Mouse (Mus musculus) mouse trophoblast stem cell (cell line): ENCODE data around the gene Xpo5.

Experiments used
- in situ Hi-C, 2 experiments: fragments of 300-500 bp; cut with MseI, MboI; formaldehyde crosslinking; loops; 2 replicates in 1 of 2; 3 replicates in 1 of 2; pipeline ENCODE4 v1.15.1; 2025

Gene Xpo5

DNA sequence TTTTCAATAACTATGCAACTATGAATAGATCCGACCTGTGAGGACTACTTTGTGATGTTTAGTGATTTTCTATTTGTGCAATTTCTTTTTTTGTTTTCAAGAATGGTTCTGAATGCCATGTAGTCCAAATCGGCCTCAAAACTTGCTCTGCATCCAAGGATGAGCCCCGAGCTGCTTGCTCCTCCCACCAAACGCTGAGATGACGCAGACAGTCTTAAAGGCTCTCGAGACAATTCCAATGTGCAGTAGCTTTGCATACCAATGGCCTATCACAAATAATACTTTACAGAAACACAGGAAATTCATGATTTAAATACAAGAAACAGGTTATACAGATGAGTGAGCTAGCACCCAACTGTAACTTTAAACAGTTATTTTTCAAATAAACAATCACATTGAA lies 1.4 kb upstream of the Xpo5 start:
- in situ Hi-C loops: no loop called here

DNA sequence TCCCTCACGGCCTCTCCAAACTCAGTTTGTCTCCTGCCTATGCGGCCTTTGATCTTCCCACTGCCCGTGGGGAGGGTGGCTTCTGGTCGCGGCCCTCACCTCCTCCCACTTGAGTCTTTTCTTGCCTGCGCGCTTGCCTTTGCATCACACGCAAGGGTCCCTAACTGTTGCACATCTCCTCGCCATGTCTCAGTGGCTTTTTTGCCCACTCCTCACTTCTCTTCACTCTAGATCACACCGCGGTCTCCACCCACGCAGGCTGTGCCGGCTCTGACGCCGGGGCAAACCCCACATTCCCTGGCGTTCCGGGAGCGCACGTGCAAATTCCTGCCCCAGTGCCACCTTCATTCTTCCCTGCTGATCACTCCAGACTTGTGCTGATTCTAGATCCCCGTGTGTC lies 496 bp downstream of the Xpo5 start:
- in situ Hi-C loops: no loop called here

DNA sequence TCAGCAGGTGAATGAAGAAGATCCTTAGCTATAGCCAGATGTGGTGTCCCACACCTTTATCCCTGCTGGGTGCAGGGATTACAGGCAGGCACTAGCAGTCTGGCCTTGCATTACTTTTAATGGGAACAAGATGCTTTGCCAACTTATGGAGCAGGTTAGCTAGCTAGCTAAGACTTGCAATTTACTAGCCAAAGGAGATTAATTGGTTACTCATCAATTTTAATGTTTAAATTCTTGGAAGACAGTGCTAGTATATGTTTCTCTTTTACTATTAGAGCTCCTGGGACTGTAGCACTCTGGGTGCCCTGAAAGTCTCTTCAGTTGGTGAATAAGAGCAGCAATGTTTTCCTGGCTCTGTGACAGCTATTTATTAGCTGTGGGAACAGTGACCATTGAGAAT lies 4.1 kb downstream of the Xpo5 start:
- in situ Hi-C loops: no loop called here

DNA sequence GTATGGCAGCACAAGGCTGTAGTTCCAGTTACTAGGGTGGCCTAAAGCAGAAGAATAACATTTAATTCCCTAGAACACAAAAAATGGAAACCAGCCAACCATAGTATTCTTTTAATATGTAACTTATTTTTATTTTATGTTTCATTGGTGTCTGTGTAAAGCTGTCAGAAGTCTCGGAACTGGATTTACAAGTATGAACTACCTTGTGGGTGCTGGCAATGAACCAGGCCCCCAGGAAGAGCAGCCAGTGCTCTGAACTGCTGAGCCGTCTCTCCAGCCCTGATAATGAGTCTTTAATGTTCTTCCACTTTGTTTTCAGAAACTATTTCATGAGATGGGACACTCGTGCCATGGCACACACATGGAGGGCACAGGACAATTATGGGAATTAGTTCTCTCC lies 8.0 kb downstream of the Xpo5 start:
- in situ Hi-C loops: no loop called here

DNA sequence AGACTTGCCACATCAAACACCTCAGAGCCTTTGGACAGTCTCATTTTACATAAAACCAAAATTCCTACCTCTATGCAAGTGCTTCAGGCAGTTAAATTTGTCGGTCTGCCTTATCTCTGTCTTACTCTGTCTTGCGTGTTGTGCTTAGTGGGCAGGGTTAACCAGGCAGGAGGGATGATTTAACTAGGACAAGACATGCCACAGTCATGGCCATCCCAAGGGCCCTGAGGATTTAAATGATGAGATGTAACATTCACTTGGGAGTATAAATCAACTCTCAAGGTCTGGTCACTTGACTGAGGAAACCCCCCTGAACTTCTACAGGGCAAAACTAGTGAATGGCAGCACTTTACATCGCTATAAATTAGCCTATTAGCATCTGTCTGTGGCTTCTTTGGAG lies 19.0 kb downstream of the Xpo5 start:
- in situ Hi-C loops: no loop called here

DNA sequence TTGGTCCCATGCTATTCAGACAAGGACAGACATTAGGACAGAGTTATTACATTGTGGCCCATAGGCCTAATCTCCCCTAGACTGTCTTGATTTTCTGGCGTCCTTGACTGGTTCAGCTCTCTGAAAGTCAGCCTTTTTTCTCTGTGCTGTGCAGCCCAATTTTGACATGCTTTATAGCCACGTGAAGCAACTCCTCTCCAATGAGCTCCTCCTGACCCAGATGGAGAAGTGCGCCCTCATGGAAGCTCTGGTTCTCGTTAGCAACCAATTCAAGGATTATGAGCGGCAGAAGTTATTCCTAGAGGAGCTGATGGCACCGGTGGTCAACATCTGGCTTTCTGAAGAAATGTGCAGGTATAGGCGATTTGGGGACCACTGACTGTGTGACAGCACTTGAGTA lies 25.0 kb downstream of the Xpo5 start:
- in situ Hi-C loops: no loop called here

DNA sequence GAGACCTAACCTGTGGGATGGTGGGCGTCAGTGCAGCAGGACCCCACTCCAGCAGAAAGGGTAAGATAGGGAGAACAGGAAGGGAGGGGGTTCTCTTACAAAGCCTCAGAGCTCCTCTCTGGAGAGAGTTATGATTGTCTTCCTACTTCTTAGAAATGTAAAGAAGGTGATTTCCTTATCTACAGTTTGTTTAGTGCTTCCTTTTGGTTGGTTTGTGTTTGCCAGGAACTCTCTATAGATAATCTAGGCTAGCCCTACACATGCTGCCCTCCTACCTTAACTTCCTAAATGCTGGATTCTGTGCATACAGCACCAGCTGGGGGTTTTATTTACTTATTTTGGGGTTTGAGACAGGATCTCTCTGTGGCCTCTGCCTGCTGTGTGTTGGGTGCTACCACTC lies 33.5 kb downstream of the Xpo5 start:
- in situ Hi-C loops: no loop called here

DNA sequence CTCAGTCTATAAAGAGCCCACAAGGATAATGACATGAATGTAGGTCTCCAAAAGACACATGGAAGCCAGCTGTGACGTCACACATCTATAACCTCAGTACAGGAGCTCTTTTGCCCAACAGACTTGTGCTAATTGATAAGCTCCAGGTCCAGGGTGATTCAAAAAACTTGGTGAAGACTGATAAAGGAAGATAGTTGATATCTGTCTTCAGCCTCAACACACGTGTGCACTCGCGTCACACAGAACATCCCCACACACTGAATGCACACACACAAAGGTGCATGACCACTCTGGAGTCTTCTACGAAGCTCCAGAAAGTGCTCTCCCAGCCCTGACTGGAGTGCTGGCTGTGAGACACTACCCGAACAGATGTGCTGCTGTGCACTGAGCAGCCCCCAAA lies 34.5 kb downstream of the Xpo5 start:
- in situ Hi-C loops: no loop called here

DNA sequence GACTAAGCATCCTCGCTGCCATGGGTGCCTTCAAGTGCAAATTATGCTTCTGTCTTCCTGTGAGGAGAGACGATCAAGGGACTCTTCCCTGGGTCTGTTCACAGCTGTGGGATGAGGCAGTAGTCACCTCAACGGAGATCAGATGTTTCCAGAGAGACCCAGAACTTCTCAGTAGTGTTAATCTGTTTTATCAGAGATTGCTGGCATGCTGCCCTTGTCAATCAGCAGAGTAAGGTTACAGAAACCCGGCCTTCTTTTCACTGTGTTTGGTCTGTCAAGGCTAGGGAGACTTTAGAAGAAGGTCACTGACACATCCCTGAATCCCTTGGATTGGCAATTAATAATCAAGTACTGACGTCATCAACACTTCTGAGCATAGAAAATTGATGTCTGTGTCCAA lies 34.9 kb downstream of the Xpo5 start:
- in situ Hi-C loops: no loop called here

DNA sequence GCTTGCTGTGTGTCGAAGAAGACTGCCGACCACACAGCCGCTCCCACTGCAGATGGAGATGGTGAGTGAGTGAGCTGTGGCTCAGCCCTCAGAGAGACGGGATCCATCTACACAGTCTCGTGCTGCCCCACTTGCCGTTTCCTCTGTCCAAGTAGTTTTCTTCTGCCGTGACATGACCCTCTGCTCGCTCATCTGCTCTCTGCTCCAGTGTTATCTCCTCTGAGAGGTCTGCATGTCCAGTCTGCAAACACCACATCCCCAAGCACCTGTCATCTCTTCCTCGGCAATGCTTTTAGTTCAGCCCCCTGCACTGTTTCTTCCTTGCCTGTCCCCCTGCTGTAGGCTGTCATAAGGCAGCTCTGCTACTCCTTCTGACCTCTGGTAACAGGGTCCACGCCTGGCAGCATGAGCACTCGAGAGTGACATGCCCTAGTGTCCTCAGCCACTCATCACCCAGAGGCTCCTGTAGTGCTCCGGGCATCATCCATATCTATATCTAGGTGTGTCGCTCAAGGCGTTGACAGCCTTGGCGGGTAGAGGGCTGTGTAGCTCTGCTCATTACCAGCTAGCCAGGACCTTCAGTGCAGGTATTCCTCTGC lies 37.0 kb downstream of the Xpo5 start:
- in situ Hi-C loops: no loop called here

DNA sequence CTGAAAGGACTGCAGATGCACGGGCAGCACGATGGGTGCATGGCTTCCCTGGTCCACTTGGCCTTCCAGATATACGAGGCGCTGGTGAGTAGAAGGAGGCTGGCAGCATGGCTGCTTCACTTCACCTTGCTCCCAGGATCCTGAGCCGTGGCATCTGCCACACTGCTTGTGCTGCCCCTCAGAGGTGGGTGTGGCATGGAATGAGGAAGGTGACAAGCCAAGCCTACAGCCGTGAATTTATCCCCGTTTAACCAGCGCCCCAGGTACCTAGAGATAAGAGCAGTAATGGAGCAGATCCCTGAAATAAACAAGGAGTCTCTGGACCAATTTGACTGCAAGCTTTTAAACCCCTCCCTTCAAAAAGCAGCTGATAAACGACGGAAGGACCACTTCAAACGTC lies 38.9 kb downstream of the Xpo5 start:
- in situ Hi-C loops: no loop called here

DNA sequence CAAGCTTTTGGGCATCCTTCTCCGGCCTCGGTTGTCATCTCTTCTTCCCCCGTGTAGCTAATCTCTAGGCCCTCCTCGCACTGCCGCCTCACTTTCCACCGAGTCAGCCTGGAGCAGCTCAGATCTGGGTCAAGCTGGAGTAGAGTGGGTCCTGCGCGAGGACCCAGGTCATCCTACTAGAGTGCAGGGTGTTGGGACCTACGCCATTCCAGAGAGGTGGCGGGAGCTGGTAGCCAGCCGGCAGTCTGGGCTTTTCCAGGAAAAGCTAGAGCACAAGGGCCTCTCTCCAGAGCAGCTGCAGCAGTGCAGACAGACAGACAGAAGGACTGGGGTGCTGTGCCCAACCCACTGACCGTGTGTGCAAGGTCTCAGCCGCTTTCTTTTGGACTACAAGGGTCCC lies 39.7 kb downstream of the Xpo5 start:
- in situ Hi-C loops: no loop called here

DNA sequence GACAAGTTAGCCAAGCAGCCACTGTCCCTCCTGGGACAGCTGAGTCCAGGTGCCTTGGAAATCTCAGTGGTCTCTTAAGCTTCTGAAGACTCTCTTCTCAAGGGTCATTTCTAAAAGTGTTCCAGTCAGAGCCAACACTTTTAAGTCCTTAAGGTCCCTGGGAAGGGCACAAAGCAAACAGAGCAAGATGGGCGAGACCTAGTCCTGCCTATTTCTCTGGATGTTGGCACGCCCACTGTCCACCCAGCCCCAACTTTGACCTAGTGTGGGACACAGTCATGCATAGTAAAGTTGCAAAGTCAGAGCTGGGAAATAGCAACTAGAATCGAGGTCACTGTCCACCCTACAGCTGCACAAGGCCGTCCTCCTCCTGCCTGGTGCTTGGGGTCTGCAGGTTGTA lies 40.4 kb downstream of the Xpo5 start:
- in situ Hi-C loops: no loop called here

DNA sequence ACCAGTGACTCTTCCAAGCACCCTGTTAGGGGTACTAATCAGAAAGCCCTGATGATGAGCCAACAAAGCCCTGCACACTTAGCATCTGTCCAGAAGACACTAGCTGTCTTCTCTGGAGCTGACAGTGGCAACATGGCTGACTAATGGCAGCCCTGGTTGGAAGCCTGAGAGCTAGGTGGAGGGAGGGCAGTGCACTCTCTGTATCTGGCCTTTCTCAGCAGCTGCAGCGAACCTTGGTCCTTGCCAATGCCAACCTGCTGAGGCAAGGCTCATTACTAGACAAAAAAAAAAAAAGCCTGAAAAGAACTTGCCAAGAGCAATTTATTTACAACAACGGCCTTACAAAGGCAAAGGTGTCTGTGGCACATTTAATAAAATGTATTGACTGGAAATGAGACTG lies 41.0 kb downstream of the Xpo5 start:
- in situ Hi-C loops: no loop called here

DNA sequence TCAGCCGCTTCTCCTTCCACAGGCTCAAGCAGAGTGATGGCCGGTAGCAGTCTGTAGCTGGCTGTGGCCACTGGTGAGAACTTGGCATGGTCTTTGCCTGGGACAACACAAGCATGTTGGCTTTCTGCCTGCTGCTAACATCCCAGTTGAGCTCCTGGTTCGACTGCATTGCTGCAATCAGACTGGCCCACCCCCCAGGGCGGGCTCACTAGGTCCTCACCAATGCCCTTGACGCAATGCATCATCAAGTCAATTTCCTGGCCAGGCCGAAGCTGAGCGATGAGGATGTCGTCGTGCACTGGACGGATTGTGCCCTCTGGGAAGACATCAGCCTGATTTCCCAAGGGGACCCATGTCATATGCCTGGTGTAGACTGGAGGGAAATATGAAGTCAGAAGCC lies 42.0 kb downstream of the Xpo5 start:
- in situ Hi-C loops: no loop called here

DNA sequence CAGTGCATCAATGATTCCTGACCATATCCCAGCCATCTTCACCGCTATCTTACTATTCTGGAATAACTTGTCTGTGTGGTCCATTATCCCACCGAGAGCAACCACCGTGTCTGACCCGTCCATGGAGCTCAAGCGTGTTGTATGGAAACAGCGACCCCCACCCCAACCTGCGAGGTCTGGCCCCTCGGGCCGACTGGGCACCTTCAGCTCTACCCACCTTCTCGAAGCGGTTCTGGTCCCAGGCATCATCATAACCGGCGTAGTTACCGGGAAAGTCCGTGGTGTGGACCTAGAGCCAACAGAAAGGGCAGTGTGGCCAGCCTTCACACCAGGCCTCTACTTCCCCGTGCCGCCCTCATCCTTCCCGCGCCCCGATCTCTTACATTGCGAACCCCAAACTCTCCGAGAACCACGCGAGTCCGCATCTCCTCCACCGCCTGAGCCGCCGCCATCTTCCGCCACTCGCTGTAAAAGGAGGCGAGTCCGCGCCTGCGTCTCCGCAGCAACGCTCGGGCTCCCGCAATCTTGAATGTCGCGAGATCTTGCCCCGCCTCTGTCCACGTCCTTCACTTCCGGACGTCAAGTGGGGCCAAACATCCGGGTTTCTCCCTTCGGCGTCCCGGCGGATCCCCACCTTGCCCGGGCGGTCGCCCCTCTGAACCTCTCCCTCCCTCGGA lies 45.1 kb downstream of the Xpo5 start, which contains the start of the genes Polr1c and Yipf3:
TSS of gene Polr1c (minus strand) at position 543 of the 677 bp plus-strand sequence.
TSS of gene Yipf3 (plus strand) at position 569 of the 677 bp plus-strand sequence.
- in situ Hi-C loops: no loop called here

DNA sequence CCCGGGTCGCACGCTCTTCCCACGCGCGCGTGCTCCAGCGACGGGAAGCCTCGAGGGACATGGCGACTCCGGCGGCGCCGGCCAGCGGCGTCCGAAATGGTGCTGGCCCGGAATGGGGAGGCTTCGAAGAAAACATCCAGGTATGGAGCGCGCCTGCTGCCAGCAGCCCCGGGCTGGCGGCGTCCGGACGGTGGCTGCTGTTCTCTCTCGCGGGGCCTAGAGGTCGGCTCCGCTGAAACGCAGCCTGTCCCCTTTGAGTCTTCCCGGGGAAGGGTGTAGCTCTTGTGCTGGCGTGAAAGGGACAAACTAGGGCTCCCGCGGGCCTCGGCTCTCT lies 45.6 kb downstream of the Xpo5 start:
- in situ Hi-C loops: no loop called here

DNA sequence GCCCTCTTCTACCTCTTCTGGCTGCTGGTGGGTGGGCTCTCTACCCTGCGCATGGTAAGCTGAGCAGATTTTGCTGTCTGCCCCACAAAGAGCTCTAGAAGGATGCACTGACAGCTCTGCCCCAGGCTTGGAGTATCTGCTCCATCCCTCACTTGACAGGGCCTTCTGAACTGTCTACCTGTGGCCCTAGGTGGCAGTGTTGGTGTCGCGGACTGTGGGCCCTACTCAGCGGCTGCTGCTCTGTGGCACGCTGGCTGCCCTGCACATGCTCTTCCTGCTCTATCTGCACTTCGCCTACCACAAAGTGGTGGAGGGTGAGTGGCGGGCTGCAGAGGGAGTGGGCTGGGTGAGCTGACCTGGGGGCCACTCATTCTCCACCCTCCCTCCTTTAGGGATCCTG lies 48.6 kb downstream of the Xpo5 start:
- in situ Hi-C loops: no loop called here

DNA sequence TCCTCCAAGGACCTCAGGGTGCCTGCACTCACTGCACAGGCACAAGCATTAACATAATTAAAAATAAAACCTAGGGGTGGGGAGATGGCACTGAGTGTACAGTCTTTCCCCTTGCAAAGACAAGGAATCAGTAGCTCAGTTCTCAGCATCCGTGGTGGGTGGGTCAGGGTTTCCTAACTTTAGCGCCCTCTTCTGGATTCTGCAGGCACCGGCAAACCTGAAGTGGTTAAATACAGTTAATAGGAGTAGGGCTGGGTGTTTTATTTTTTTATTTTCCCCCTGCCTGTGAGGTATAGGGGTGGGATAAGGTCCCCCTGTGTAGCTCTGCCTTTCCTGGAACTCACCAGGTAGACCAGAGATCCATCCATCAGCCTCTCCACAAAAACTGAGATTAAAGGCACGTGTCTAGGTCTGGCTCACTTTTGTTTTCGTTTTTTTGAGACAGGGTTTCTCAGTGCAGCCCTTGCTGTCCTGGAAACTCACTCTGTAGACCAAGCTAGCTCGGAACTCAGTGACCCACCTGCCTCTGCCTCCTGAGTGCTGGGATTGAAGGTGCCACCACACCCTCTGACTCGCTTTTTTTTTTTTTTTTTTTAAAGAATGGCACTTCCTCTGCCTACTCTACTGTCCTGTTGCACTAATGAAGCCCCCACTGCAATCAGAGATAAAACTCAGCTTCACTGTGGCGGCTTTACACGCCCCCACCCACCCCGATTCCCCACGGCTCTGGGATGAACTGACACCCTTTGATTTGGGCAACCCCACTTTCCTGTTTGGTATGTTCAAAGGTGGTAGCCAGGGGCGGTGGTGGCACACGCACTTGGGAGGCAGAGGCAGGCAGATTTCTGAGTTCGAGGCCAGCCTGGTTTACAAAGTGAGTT lies 50.2 kb downstream of the Xpo5 start:
- in situ Hi-C loops: no loop called here

DNA sequence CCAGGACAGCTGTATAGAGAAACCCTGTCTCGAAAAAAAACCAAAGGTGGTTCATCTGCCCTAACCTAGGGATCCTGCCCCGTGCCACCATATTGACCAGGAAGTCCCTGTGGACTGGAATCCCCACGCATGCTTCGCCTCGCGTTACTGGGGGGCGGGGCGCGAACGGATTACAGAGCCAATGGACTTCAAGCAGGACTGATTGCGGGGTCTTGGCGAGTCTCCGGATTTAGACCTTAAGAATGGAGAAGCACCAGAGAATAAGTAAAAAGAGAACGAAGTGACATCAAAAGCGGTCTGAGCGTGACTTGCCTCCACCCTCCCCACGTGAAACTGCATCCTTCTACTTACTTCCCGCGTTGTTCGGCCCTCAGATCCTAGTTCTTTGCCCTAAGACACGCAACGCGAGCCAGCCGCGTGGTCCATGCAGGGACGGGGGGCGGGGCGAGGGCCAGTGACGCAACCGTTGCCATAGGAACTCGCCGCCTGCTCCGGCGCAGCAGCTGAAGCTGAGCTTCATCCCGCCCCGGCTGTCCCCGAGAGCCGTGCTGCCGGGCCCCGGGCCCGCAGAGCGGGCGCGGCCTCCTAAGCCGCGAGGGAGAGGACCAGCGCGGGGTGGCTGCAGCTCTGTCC lies 51.0 kb downstream of the Xpo5 start, which contains the start of gene Lrrc73:
TSS of gene Lrrc73 (plus strand) at position 80 of the 633 bp plus-strand sequence.
- in situ Hi-C loops: no loop called here

DNA sequence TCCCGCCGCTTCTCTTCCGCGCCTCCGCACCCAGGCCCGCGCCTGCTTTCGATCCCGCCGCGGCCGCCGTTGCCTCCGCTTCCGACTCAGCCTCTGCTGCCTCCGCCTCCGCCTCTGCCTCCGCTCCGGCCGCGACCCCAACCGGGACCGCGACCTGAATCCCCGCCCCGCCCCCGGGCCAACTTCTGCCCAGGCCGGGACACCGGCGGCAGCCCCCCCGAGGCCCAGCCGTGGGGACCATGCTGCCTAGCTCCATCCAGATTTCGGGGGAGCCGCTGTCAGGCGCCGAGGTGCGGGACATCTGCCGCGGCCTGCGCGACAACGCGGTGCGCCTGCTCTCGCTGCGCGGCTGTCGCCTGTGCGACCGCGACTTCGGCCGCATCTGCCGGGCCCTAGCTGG lies 51.5 kb downstream of the Xpo5 start:
- in situ Hi-C loops: no loop called here

DNA sequence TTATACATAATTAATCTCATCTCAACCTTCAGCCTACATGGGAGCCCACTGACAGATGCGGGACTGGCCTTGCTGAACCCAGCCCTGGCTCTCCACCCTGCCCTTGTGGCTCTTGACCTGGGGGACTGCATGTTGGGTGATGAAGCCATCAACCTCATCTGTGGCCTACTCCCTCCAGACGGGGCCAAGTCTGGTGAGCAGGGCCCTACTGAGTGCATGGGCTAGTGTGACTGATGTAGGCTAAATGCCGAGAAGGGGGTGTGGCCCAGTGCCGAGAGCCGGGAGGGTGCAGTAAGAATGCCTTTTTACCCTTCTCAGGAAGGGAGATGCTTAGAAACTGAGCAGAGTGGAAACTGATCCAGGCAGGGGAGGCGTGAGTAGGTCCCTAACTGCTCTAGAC lies 52.6 kb downstream of the Xpo5 start:
- in situ Hi-C loops: no loop called here
